Mouse (Mus musculus): ENCODE data around the gene March8.

DNA sequence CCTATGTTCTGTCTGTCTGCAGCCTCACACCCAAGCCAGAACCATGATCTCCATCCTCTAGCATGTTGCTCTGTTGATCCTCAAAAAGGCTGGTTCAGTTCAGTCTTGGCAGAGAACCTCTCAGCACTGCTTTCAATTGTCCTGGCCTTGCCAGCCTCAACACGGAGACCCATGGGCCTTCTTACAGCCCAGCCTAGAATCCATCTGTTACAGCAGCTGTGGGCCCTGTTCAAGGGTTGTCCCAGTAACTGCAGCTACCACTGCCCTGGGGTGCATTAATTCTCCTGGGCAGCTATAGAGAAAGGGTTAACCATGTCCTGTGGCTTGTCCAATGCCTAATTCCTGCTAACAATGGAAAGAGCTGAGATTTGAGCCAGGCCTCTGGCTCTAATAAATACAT is 80.7 kb downstream of the March8 start:
- no peak for TF ChIP-seq GATA1 (IDR thresholded peaks at IDR 0.05; ENCODE audit: low read length)
- no peak for TF ChIP-seq TAL1 (IDR thresholded peaks at IDR 0.05; ENCODE audit: low read length)
